ENCODE assay signal across 10 mouse cellular contexts in genomic region chr2:168979742-168980141, GRCm38 (mm10). TPM values are rescaled to one million over a fixed set of nuclear protein-coding genes. Genes with fewer than 3 reads are reported as not detected.
A peak's percentile ranks its signal among the peaks of the same experiment; 100 is the strongest.
DNase-seq lines count a peak whose midpoint lies in the region; ATAC-seq and TF ChIP-seq lines count a peak whose summit lies in the region.
"Had no signal": no experiment of that assay in that cellular context is flagged by ENCODE, and none has a peak within 500 bp of the region (broad histone marks: within the 10 kb centered on the region; RNA-seq: fewer than 3 reads in every experiment).

No protein-coding gene starts in this region.

- peak; percentile 50 for TF ChIP-seq CTCF in heart, adult 2 months (IDR thresholded peaks at IDR 0.05)

- DNase-seq in heart, adult 2 months: no peak
- DNase-seq in neural tube, embryonic 11.5 days (ENCODE audit: low spot score): peak; percentile 30
- peak; percentile 49 for DNase-seq in embryo, embryonic 11 days
- peak; percentile 55 for DNase-seq in splenic B cell, adult 2 months (ENCODE audit: low read depth, low spot score)
- no peak for DNase-seq in kidney, postnatal 25 days

- no peaks in the 10 kb centered on the region for H3K36me3 ChIP-seq in heart, adult 2 months (ENCODE audit: control insufficient read depth, insufficient read depth, low read length)
- H3K36me3 ChIP-seq in heart, embryonic 12.5 days: no peaks in the 10 kb centered on the region
- H3K36me3 ChIP-seq in neural tube, embryonic 11.5 days (ENCODE audit: control insufficient read depth, insufficient read depth, low read length): no peaks in the 10 kb centered on the region
- no peaks in the 10 kb centered on the region for H3K36me3 ChIP-seq in neural tube, embryonic 15.5 days
- H3K36me3 ChIP-seq in splenic B cell, adult 2 months (ENCODE audit: control insufficient read depth, insufficient read depth, low read length, poor library complexity, severe bottlenecking): no peaks in the 10 kb centered on the region
- no peaks in the 10 kb centered on the region for H3K36me3 ChIP-seq in kidney, embryonic 14.5 days (ENCODE audit: control insufficient read depth, insufficient read depth, low read length)
- H3K36me3 ChIP-seq: lung, embryonic 15.5 days had no signal

- H3K4me2 ChIP-seq in heart, embryonic 12.5 days: no peak overlapping the region
- H3K4me2 ChIP-seq in neural tube, embryonic 11.5 days (ENCODE audit: low read depth): no peak overlapping the region
- H3K4me2 ChIP-seq in neural tube, embryonic 15.5 days: no peak overlapping the region
- no peak overlapping the region for H3K4me2 ChIP-seq in kidney, embryonic 14.5 days (replicated peaks; ENCODE audit: low read depth, low read length)
- H3K4me2 ChIP-seq: lung, embryonic 15.5 days had no signal

- no peaks in the 10 kb centered on the region for H3K27me3 ChIP-seq in heart, adult 2 months (ENCODE audit: control insufficient read depth, insufficient read depth, low read length)
- no peaks in the 10 kb centered on the region for H3K27me3 ChIP-seq in heart, embryonic 12.5 days (replicated peaks)
- H3K27me3 ChIP-seq in neural tube, embryonic 11.5 days (ENCODE audit: control insufficient read depth, insufficient read depth, low read length): no peaks in the 10 kb centered on the region
- no peaks in the 10 kb centered on the region for H3K27me3 ChIP-seq in neural tube, embryonic 15.5 days (replicated peaks)
- H3K27me3 ChIP-seq in splenic B cell, adult 2 months (ENCODE audit: control insufficient read depth, insufficient read depth, low read length, poor library complexity, severe bottlenecking): no peaks in the 10 kb centered on the region
- H3K27me3 ChIP-seq in kidney, embryonic 14.5 days (ENCODE audit: control insufficient read depth, insufficient read depth, low read length): no peaks in the 10 kb centered on the region
- H3K27me3 ChIP-seq: lung, embryonic 15.5 days had no signal

- no peak for TF ChIP-seq POLR2A in heart, adult 2 months (IDR thresholded peaks at IDR 0.05; ENCODE audit: insufficient read depth, low read depth, low read length)

- no peak overlapping the region for H3K9ac ChIP-seq in heart, adult 2 months (ENCODE audit: low read depth, low read length)
- no peak overlapping the region for H3K9ac ChIP-seq in heart, embryonic 12.5 days
- H3K9ac ChIP-seq in neural tube, embryonic 11.5 days (ENCODE audit: low read length): no peak overlapping the region
- no peak overlapping the region for H3K9ac ChIP-seq in neural tube, embryonic 15.5 days (replicated peaks)
- no peak overlapping the region for H3K9ac ChIP-seq in kidney, embryonic 14.5 days (ENCODE audit: low read depth, low read length)
- H3K9ac ChIP-seq: lung, embryonic 15.5 days had no signal

- no peak for TF ChIP-seq EP300 in heart, adult 2 months (IDR thresholded peaks at IDR 0.05; ENCODE audit: insufficient read depth, low read depth, low read length)

- intact Hi-C loops in heart, adult 2 months (cut with DNase I): no loop called here

- no peak for ATAC-seq in heart, embryonic 12.5 days (ENCODE audit: insufficient number of reproducible peaks, low FRiP score)
- ATAC-seq in neural tube, embryonic 11.5 days (ENCODE audit: insufficient read depth, low FRiP score, low TSS enrichment): no peak
- no peak for ATAC-seq in neural tube, embryonic 15.5 days (ENCODE audit: low FRiP score)
- no peak for ATAC-seq in kidney, embryonic 14.5 days (ENCODE audit: low FRiP score, low TSS enrichment)

- WGBS in heart, adult 2 months: 75% methylated on average over 11 of the region's 11 CpGs
- whole genome bisulfite sequencing in heart, embryonic 12.5 days: 29% methylated on average over 11 of the region's 11 CpGs
- WGBS in neural tube, embryonic 11.5 days: 55% methylated on average over 10 of the region's 11 CpGs
- WGBS in neural tube, embryonic 15.5 days: 66% methylated on average over 10 of the region's 11 CpGs
- 58% methylated on average over 11 of the region's 11 CpGs for WGBS in kidney, embryonic 14.5 days

- H3K79me2 ChIP-seq in heart, adult 2 months (replicated peaks; ENCODE audit: control insufficient read depth, insufficient read depth, low read length): no peaks in the 10 kb centered on the region

- H3K4me3 ChIP-seq in heart, adult 2 months: no peak overlapping the region
- no peak overlapping the region for H3K4me3 ChIP-seq in heart, embryonic 12.5 days
- no peak overlapping the region for H3K4me3 ChIP-seq in neural tube, embryonic 11.5 days (ENCODE audit: low read depth, low read length)
- H3K4me3 ChIP-seq in neural tube, embryonic 15.5 days (replicated peaks): no peak overlapping the region
- no peak overlapping the region for H3K4me3 ChIP-seq in kidney, embryonic 14.5 days (ENCODE audit: low read length)
- H3K4me3 ChIP-seq: lung, embryonic 15.5 days had no signal

- H3K9me3 ChIP-seq in heart, embryonic 12.5 days (replicated peaks): 0 out of 2 replicates have a peak, but pooled peaks cover 3% of the 10 kb centered on the region
- H3K9me3 ChIP-seq in neural tube, embryonic 11.5 days (ENCODE audit: control insufficient read depth, low read length): no peaks in the 10 kb centered on the region
- H3K9me3 ChIP-seq in neural tube, embryonic 15.5 days (replicated peaks): no peaks in the 10 kb centered on the region
- no peaks in the 10 kb centered on the region for H3K9me3 ChIP-seq in kidney, embryonic 14.5 days (ENCODE audit: control insufficient read depth, low read length)
- H3K9me3 ChIP-seq: lung, embryonic 15.5 days had no signal

- H3K27ac ChIP-seq in heart, adult 2 months: no peak overlapping the region
- no peak overlapping the region for H3K27ac ChIP-seq in heart, embryonic 12.5 days (ENCODE audit: poor library complexity, severe bottlenecking)
- H3K27ac ChIP-seq in neural tube, embryonic 11.5 days (ENCODE audit: low read depth, low read length): no peak overlapping the region
- no peak overlapping the region for H3K27ac ChIP-seq in neural tube, embryonic 15.5 days (replicated peaks)
- H3K27ac ChIP-seq in kidney, embryonic 14.5 days (ENCODE audit: low read depth, low read length): no peak overlapping the region
- H3K27ac ChIP-seq: kidney, postnatal 0 days; lung, embryonic 15.5 days had no signal

- H3K4me1 ChIP-seq in heart, adult 2 months (ENCODE audit: control insufficient read depth, insufficient read depth, low read length): no peaks in the 10 kb centered on the region
- H3K4me1 ChIP-seq in heart, embryonic 12.5 days (replicated peaks): 0 out of 2 replicates have a peak, but pooled peaks cover 5% of the 10 kb centered on the region
- no peaks in the 10 kb centered on the region for H3K4me1 ChIP-seq in neural tube, embryonic 11.5 days (ENCODE audit: control insufficient read depth, insufficient read depth, low read length)
- peaks cover 6% of the 10 kb centered on the region; the same call in 1 of the 2 replicates for H3K4me1 ChIP-seq in neural tube, embryonic 15.5 days
- no peaks in the 10 kb centered on the region for H3K4me1 ChIP-seq in kidney, embryonic 14.5 days (ENCODE audit: control insufficient read depth, insufficient read depth, low read length)
- H3K4me1 ChIP-seq: lung, embryonic 15.5 days had no signal

RNA-seq across cellular contexts. Expression of gene Zfp64, which starts 24.4 kb away (rescaled TPM):
- total RNA-seq in heart, adult 2 months (2021): 1 to 10 TPM; 6.6 to 7.8 TPM
- 10.1 and 10.5 TPM in 2 replicates for polyA plus RNA-seq in heart, adult 2 months (2012; rRNA removed)
- polyA plus RNA-seq in heart, embryonic 12.5 days (2016; fragmentation: Nextera tagmentation; extraction: Ambion mirVana): 20.8 and 21.0 TPM in 2 replicates
- 30.6 and 35.1 TPM in 2 replicates for polyA plus RNA-seq in neural tube, embryonic 11.5 days (2014; fragmentation: Nextera tagmentation; extraction: Ambion mirVana)
- polyA plus RNA-seq in neural tube, embryonic 15.5 days (2015; fragmentation: Nextera tagmentation; extraction: Ambion mirVana): 24.1 and 28.4 TPM in 2 replicates
- 23.0 and 27.8 TPM in 2 replicates for polyA plus RNA-seq in kidney, embryonic 14.5 days (2014; fragmentation: Nextera tagmentation; extraction: Ambion mirVana)

Comparison
In these comparisons a context has a peak if more than half of its experiments do, and no peak if none do; other contexts are left out.
1. DNase-seq: peak in neural tube, embryonic 11.5 days (single experiment), embryo, embryonic 11 days (single experiment) and splenic B cell, adult 2 months (single experiment); none in heart, adult 2 months (0 of 2) and kidney, postnatal 25 days (0 of 2).